Mouse (Mus musculus): ENCODE measurements at regions not wholly inside any gene's neighbourhood (a gene's known extent, or its start where the extent isn't known, plus 50 kb on each side); places are given as distances from the start of the nearest gene placed in this dataset.

GRCm38 (mm10) chr17:79164874-79165553, 113.3 kb downstream of the Qpct start:
- no peak for DNase-seq

GRCm38 (mm10) chr17:79163983-79164382, 112.3 kb downstream of the Qpct start:
- DNase-seq = no peak

GRCm38 (mm10) chr17:79154138-79154537, 102.4 kb downstream of the Qpct start:
- no peak for DNase-seq

GRCm38 (mm10) chr17:79152823-79153222, 101.1 kb downstream of the Qpct start:
- no peak for DNase-seq

- DNase-seq = no peak
Measured at GRCm38 (mm10) chr17:79147883-79148282, 96.2 kb downstream of the Qpct start.

GRCm38 (mm10) chr17:79144913-79145625, 93.4 kb downstream of the Qpct start:
- DNase-seq = no peak

- no peak for DNase-seq
Measured at GRCm38 (mm10) chr17:79143031-79143430, 91.3 kb downstream of the Qpct start.

All from kidney, adult 18-20 months (tissue).